Mouse (Mus musculus) cerebellum, adult 2 months (tissue): ENCODE measurements around the gene Nus1.

Experiments used
- CTCF ChIP-seq: fragments of 200-500 bp; IDR thresholded peaks from 2 replicates; pipeline ENCODE4 v1.5.1; 2011; ENCODE audit warnings: low read depth, mild to moderate bottlenecking, control low read depth, low read length, moderate library complexity, borderline replicate concordance; ENCODE audit not compliant: insufficient read depth
- POLR2A ChIP-seq: fragments of 200-500 bp; IDR thresholded peaks from 2 replicates; pipeline ENCODE4 v1.6.1; 2011; ENCODE audit warnings: low read length, control low read depth, borderline replicate concordance; ENCODE audit not compliant: insufficient read depth

GRCm38 (mm10) chr10:52396647-52397046 is 20.7 kb upstream of the Nus1 start:
- TF ChIP-seq CTCF (no peak), POLR2A (no peak)
